ENCODE assay signal across 13 mouse cellular contexts in genomic region chr2:93779897-93780208, GRCm38 (mm10). TPM values are rescaled to one million over a fixed set of nuclear protein-coding genes. Genes with fewer than 3 reads are reported as not detected.
DNase-seq lines count a peak whose midpoint lies in the region; ATAC-seq and TF ChIP-seq lines count a peak whose summit lies in the region.
"Had no signal": no experiment of that assay in that cellular context is flagged by ENCODE, and none has a peak within 500 bp of the region (broad histone marks: within the 10 kb centered on the region; RNA-seq: fewer than 3 reads in every experiment).

No protein-coding gene starts in this region.

- H3K4me3 ChIP-seq in forebrain, embryonic 10.5 days: no peak overlapping the region
- no peak overlapping the region for H3K4me3 ChIP-seq in forebrain, embryonic 16.5 days (replicated peaks; ENCODE audit: low read length)
- no peak overlapping the region for H3K4me3 ChIP-seq in intestine, embryonic 16.5 days (ENCODE audit: low read length)
- no peak overlapping the region for H3K4me3 ChIP-seq in neural tube, embryonic 14.5 days (ENCODE audit: low read depth, low read length)
- H3K4me3 ChIP-seq in thymus, adult 2 months (ENCODE audit: control insufficient read depth, insufficient read depth, low read length): no peak overlapping the region
- H3K4me3 ChIP-seq: forebrain, embryonic 15.5 days; midbrain, embryonic 13.5 days had no signal

- WGBS in forebrain, embryonic 10.5 days: 78% methylated on average over 6 of the region's 6 CpGs
- WGBS in forebrain, embryonic 16.5 days: 77% methylated on average over 6 of the region's 6 CpGs
- 28% methylated on average over 6 of the region's 6 CpGs for WGBS in intestine, embryonic 16.5 days
- 15% methylated on average over 6 of the region's 6 CpGs for WGBS in neural tube, embryonic 14.5 days
- 95% methylated on average over 6 of the region's 6 CpGs for WGBS in thymus, adult 2 months

- no peak overlapping the region for H3K9ac ChIP-seq in forebrain, embryonic 16.5 days (replicated peaks; ENCODE audit: low read depth, low read length)
- no peak overlapping the region for H3K9ac ChIP-seq in intestine, embryonic 16.5 days (ENCODE audit: low read depth, low read length)
- no peak overlapping the region; the same call in 1 of the 2 replicates for H3K9ac ChIP-seq in neural tube, embryonic 14.5 days (replicated peaks; ENCODE audit: low read depth, low read length)
- H3K9ac ChIP-seq: forebrain, embryonic 15.5 days had no signal

- no peak for ATAC-seq in forebrain, embryonic 16.5 days
- ATAC-seq in intestine, embryonic 16.5 days: peak; percentile 76
- peak; percentile 55; the same call in 1 of the 2 replicates for ATAC-seq in neural tube, embryonic 14.5 days (ENCODE audit: low read depth)
- ATAC-seq: forebrain, embryonic 15.5 days; midbrain, embryonic 13.5 days had no signal

- no peak for TF ChIP-seq CTCF in thymus, adult 2 months (IDR thresholded peaks at IDR 0.05; ENCODE audit: borderline replicate concordance, control insufficient read depth, extremely low read depth, insufficient read depth, low read length, poor library complexity)

- H3K27me3 ChIP-seq in forebrain, embryonic 10.5 days (ENCODE audit: poor library complexity, severe bottlenecking): no peaks in the 10 kb centered on the region
- no peaks in the 10 kb centered on the region for H3K27me3 ChIP-seq in forebrain, embryonic 16.5 days (replicated peaks; ENCODE audit: control insufficient read depth, insufficient read depth, low read length)
- H3K27me3 ChIP-seq in intestine, embryonic 16.5 days (replicated peaks; ENCODE audit: control insufficient read depth, insufficient read depth, low read length): no peaks in the 10 kb centered on the region
- H3K27me3 ChIP-seq in neural tube, embryonic 14.5 days (ENCODE audit: control insufficient read depth, insufficient read depth, low read length): no peaks in the 10 kb centered on the region
- H3K27me3 ChIP-seq in thymus, adult 2 months (ENCODE audit: control insufficient read depth, insufficient read depth, low read length): no peaks in the 10 kb centered on the region
- H3K27me3 ChIP-seq: forebrain, embryonic 15.5 days; midbrain, embryonic 13.5 days had no signal

- H3K4me1 ChIP-seq in forebrain, embryonic 10.5 days: peaks cover 53% of the 10 kb centered on the region
- H3K4me1 ChIP-seq in forebrain, embryonic 16.5 days (replicated peaks; ENCODE audit: control insufficient read depth, insufficient read depth, low read length): peaks cover 13% of the 10 kb centered on the region
- H3K4me1 ChIP-seq in intestine, embryonic 16.5 days (ENCODE audit: control insufficient read depth, insufficient read depth, low read length): peaks cover 15% of the 10 kb centered on the region
- peaks cover 13% of the 10 kb centered on the region for H3K4me1 ChIP-seq in neural tube, embryonic 14.5 days (ENCODE audit: control insufficient read depth, insufficient read depth, low read length)
- H3K4me1 ChIP-seq in thymus, adult 2 months (replicated peaks; ENCODE audit: control insufficient read depth, insufficient read depth, low read length): no peaks in the 10 kb centered on the region

- H3K27ac ChIP-seq in forebrain, embryonic 10.5 days: peak overlapping the region; percentile 30; the same call in 1 of the 2 replicates
- H3K27ac ChIP-seq in forebrain, embryonic 16.5 days (ENCODE audit: low read length): no peak overlapping the region
- no peak overlapping the region for H3K27ac ChIP-seq in intestine, embryonic 16.5 days (ENCODE audit: low read length)
- no peak overlapping the region for H3K27ac ChIP-seq in neural tube, embryonic 14.5 days (ENCODE audit: low read depth, low read length)
- H3K27ac ChIP-seq in thymus, adult 2 months (ENCODE audit: control insufficient read depth, insufficient read depth, low read length): no peak overlapping the region
- H3K27ac ChIP-seq: forebrain, embryonic 15.5 days had no signal

- DNase-seq in forebrain, embryonic 10.5 days (ENCODE audit: extremely low spot score, low spot score): no peak
- DNase-seq in kidney, postnatal 10 days: peak; percentile 70
- DNase-seq in kidney, adult 8-10 months: no peak
- no peak for DNase-seq in liver
- no peak for DNase-seq in thymus, adult 2 months
- DNase-seq: adrenal gland, postnatal 10 days; heart, postnatal 36 days; lung, adult 18-20 months had no signal

- no peaks in the 10 kb centered on the region for H3K9me3 ChIP-seq in forebrain, embryonic 10.5 days
- H3K9me3 ChIP-seq in forebrain, embryonic 16.5 days (ENCODE audit: control insufficient read depth, low read length): no peaks in the 10 kb centered on the region
- no peaks in the 10 kb centered on the region for H3K9me3 ChIP-seq in intestine, embryonic 16.5 days (ENCODE audit: control insufficient read depth, low read length)
- no peaks in the 10 kb centered on the region for H3K9me3 ChIP-seq in neural tube, embryonic 14.5 days (ENCODE audit: control insufficient read depth, low read length)
- H3K9me3 ChIP-seq: forebrain, embryonic 15.5 days; midbrain, embryonic 13.5 days had no signal

- TF ChIP-seq POLR2A in thymus, adult 2 months (IDR thresholded peaks at IDR 0.05; ENCODE audit: control insufficient read depth, extremely low read depth, insufficient read depth, low read length, poor library complexity): no peak

- 0 out of 2 replicates have a peak, but pooled peaks cover 5% of the 10 kb centered on the region for H3K36me3 ChIP-seq in forebrain, embryonic 10.5 days (replicated peaks)
- no peaks in the 10 kb centered on the region for H3K36me3 ChIP-seq in forebrain, embryonic 16.5 days (ENCODE audit: control insufficient read depth, insufficient read depth)
- no peaks in the 10 kb centered on the region; the same call in 1 of the 2 replicates for H3K36me3 ChIP-seq in intestine, embryonic 16.5 days (ENCODE audit: control insufficient read depth, insufficient read depth, low read length)
- no peaks in the 10 kb centered on the region for H3K36me3 ChIP-seq in neural tube, embryonic 14.5 days (ENCODE audit: control insufficient read depth, insufficient read depth, low read length)
- no peaks in the 10 kb centered on the region for H3K36me3 ChIP-seq in thymus, adult 2 months (ENCODE audit: control insufficient read depth, insufficient read depth, low read length)
- H3K36me3 ChIP-seq: forebrain, embryonic 15.5 days had no signal

- H3K4me2 ChIP-seq in forebrain, embryonic 16.5 days (ENCODE audit: low read length): no peak overlapping the region
- peak overlapping the region; percentile 20; the same call in 1 of the 2 replicates for H3K4me2 ChIP-seq in intestine, embryonic 16.5 days (ENCODE audit: low read depth, low read length)
- no peak overlapping the region for H3K4me2 ChIP-seq in neural tube, embryonic 14.5 days (ENCODE audit: low read depth, low read length)
- H3K4me2 ChIP-seq: forebrain, embryonic 15.5 days; midbrain, embryonic 13.5 days had no signal

RNA-seq across cellular contexts. Expression of gene Ext2, which starts 42.5 kb away (rescaled TPM):
- polyA plus RNA-seq in forebrain, embryonic 10.5 days (2016; fragmentation: Nextera tagmentation; extraction: Ambion mirVana): 64.6 and 69.8 TPM in 2 replicates
- polyA plus RNA-seq in forebrain, embryonic 16.5 days (2015; fragmentation: Nextera tagmentation; extraction: Ambion mirVana): 69.1 and 69.7 TPM in 2 replicates
- 81.5 and 87.3 TPM in 2 replicates for polyA plus RNA-seq in intestine, embryonic 16.5 days (2015; fragmentation: Nextera tagmentation; extraction: Ambion mirVana)
- polyA plus RNA-seq in neural tube, embryonic 14.5 days (2014; fragmentation: Nextera tagmentation; extraction: Ambion mirVana): 64.9 and 77.6 TPM in 2 replicates
- polyA plus RNA-seq in thymus, adult 2 months (2012; rRNA removed): 44.3 and 46.6 TPM in 2 replicates
